Mouse (Mus musculus) left cerebral cortex, adult 11 months (tissue): ENCODE results near the gene Prkn.

Experiments
- DNase-seq: peaks from one replicate; pipeline ENCODE4 v3.0.0; 2022; ENCODE audit warnings: low spot score

Gene Prkn

DNA sequence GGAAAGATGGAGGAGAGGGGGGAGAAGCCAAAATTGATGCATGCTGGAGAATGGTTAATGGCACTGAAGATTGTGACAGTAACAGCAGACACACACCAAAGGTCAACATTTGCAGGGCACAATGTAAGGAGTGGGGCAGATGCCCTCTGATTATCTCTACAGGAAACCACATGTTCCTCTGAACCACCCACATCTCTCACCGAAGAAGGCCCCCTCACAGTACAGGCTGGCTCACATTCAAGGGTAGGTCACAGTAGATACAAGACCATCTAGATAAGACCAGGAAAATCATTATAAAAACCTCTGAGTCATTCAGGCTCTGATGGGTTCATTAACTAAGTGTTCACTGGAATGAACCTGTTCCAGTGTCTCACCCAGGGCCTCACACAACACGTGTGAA lies 1005.3 kb downstream of the Prkn start:
- no peak for DNase-seq

DNA sequence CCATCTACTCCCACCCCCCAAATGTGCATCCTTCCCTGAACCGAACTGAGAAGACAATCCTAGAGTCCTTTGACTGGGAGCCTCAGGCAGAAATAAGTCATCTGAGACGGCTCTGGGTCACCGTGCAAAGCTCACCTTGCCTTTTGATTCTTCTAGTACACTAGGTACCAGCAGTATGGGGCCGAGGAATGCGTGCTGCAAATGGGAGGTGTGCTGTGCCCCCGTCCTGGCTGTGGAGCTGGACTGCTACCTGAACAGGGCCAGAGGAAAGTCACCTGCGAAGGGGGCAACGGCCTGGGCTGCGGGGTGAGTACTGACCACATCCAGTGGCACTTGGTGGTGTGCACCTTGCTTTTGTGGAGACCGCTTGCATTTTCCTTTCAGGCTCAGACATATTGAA lies 1014.4 kb downstream of the Prkn start:
- DNase-seq = no peak

DNA sequence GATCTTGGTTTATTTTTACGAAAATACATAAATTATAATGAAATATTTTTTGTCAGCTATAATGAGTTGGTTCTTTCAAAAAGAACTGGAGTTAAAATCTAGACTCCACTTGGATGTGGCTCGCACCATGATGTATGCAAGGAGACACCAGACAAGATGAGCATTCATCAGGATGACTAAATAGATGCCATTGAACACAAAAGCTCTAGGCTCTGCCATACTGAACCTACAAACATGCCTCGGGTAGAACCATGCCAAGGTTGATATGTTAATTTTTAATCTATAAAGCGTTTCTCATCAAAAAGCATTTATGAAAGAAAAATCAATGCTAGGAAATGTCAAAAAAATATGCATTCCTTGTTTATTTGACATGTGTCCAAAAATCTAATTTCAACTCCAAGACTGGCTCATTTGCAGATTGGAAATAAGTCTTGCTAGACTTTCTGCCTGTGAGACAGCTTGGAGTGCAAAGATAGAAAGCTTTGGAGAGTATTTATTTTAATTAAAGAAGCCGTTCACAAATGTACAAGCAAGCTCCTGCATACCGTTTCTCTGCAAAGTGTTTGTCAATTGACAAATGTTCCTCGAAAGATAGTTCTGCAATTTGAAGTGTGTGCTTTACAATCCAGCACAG lies 1018.7 kb downstream of the Prkn start:
- no peak for DNase-seq

DNA sequence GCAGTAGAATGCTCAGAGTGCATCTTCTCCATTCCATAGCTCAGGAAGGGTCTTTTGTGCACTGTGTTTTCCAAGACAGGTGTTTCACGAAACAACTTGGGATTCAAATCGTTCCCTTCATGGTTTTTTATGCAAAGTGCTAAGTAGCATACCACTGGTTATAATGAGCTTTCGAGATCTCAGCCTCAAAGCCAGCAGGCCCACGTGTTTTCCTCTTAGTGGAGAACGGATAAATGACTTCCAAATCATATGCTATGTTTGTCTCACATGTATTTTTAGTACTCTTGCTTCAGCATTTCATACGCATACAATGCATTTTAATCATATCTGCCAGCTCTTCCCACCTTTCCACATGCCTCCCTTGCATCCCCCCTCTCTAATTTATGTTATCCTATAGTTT lies 1021.0 kb downstream of the Prkn start:
- no peak for DNase-seq

DNA sequence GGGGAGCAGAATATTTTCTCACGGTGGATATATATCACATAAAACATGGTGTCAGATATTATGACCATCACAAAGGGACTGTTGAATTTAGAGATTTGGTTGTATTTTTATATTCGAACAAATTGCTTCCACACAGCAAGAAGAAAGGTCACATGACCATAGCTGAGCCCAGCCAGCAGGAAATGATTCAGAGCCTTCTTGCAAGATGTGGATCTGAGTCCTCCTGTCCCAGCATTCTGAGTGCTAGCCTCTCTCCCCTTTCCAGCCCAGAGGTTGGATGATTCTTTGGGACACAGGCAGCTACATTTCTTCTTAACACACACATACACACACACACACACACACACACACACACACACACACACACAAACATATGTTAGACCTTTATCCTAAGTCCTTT lies 1022.2 kb downstream of the Prkn start:
- no peak for DNase-seq

DNA sequence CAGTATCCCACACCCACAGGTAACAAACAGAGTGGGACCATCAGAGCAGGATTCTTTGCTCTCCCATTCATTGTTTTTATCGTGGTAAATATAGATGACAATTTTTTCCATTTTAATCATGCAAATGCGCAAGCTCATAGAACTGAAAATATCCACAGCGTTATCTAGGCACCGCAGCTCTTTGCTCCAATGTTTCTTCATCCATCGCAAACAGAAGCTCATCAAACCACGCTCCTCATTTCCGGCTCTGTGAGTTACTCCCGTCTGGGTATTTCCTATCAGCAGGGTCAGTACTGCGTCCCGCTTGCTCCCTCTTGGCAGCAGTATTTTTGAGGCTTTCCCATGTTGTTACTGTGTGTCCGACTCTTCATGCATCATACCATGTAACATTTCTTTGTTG lies 1022.8 kb downstream of the Prkn start:
- DNase-seq = no peak

DNA sequence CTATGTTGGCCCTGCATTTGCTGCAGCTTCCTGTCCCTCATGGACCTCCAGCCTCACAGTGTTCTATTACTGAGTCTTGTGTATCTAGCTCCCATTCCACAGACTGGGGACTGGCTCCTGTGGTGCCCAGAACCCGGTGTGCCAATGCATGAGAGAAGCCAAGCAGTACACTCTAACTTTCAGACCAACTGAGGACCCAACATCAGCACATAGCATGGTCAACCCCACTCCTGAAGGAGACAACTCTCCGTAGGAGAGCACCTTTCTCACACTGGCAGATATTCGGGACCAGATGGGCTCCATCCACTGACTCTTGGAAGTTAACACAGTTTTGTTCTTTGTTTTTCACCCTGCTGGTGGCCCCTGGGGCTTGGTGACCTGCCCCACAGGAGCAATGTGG lies 1026.0 kb downstream of the Prkn start:
- no peak for DNase-seq

DNA sequence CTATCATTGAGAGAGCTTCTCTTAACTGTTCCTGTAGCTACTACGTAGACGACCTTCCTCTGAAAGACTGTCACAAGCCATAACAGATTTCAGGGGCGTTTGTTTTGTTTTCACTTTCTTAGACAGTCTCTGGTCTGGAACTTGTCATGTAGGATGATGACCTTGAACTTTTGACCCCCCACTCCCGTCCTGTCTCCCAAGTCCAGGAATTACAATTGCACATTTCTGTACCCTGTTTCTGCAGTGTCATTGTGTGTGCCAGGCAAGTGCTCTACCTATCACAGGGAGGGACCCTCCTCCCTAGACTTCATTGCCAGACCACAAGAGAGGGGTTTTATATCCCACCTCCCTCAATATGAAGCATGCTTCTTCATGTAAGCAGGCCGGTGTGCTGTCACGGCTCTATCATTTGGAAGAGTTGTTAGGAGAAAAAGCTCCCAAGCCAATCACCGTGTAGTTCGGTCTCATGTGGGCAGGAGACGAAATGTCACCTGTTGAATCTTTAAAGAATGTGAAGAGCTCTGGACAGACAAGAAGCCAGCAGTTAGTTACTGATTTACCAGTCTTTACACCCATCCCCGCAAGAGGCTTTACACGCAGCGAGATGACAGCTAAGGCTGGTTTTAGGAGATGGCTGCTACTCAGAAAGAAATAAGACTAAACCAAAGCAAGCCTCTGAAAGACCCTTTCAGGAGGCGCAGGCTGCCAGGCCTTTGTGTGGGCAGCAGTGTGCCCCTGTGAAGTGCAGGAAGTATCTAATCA lies 1027.3 kb downstream of the Prkn start:
- DNase-seq = no peak

DNA sequence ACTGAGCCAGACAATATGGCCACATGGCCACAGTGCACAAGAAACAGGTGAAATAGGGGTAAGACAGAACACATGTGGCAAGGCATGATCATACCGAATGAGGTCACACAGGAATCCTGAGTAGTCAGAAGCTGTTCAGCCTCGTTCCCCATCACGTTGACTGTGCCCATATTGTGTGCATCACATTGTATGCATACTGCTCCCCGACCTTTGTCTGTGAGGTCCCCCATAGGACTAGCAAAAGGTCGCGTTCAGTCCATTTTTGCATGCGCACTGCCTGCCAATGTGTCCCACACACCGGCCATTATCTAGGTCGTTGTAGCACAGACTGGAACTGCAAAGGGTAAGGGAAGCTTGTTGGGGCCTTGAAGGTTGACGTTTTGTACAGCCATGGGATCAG lies 1030.4 kb downstream of the Prkn start:
- DNase-seq = no peak

DNA sequence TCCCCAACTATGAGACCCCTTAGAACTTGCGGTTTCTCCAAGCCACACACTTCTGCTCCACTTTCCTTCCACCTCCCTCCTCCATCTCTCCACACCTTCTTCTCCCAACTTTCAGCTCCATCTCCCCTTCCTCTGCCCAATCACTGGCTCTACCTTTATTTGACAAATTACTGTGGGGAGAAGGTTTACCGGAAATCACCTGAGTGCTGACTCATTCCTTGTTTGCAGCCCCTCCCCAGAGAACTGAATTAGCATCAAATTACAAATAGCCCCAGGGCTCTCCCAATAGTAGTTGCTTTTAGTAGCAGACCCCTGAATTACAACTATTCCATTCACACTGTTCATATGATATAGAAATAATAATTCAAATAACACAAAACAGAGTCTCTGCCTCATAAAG lies 1036.1 kb downstream of the Prkn start:
- DNase-seq = no peak

DNA sequence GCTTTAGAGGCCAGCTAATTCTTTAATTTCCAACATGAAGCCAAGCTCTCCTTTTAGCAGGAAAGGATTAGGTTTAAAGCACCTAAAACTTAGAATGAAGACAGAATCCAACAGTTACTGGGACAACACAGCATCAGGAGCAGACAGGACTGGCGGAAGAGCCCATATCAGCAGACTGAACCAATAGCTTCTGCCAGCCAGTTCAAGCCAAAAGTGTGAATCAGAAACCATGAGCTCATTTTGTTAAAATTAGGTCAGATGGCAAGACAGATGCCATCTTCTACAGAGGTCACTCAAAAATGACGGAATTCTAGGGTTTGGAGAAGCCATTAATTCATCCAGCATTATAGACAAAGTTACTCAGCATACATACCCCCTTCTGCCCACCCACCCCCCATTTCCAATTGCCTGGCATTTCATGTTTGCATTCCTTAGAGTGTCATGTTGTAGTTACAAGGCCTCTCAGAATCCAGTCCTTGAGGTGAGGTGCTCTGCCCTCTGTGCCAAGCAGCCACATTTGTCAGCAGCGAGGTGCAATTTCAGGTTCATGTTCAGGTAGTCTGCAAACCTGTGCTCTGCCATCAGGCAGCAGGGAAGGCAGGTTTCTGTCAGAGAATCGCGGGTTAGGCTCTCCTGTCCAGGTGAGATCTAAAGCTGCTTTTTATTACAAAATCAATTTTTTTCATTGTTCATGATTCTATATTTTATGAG lies 1041.1 kb downstream of the Prkn start:
- DNase-seq = no peak

DNA sequence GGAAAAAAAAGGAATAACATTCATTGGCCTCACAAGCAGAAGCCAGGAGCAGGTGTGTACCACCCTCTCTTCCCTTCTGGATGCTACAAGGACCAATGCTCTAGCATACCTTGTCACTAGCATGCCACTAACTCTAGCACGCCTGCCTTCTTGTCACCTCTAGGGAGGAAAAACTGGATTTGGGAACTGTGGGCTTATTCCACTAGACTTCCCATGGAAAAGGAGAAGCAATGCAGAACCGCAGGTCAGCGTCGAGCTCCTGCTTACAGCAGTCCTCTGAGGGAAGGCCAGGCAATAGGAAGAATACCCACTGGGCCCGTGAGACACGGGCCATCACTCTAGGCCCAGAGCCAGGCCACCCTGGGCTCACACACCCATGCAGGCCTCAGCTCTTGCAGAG lies 1045.4 kb downstream of the Prkn start:
- no peak for DNase-seq

DNA sequence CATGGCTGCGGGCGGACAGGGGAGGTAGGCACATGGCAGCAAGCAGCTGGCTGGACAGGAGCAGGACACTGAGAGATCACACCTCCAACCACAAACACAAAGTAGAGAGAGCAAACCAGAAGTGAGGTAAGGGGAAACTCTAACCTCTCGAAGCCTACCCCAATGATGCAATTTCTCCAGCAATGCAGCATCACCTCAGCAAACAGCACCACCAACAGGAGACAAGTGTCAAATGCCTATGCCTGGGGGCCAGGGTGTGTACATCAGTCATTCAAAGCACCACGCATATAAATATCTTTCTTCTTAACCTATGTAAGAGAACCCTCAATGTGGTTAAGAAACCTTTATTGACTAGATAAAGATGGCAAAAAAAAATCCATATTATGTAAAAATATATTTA lies 1046.8 kb downstream of the Prkn start:
- no peak for DNase-seq

DNA sequence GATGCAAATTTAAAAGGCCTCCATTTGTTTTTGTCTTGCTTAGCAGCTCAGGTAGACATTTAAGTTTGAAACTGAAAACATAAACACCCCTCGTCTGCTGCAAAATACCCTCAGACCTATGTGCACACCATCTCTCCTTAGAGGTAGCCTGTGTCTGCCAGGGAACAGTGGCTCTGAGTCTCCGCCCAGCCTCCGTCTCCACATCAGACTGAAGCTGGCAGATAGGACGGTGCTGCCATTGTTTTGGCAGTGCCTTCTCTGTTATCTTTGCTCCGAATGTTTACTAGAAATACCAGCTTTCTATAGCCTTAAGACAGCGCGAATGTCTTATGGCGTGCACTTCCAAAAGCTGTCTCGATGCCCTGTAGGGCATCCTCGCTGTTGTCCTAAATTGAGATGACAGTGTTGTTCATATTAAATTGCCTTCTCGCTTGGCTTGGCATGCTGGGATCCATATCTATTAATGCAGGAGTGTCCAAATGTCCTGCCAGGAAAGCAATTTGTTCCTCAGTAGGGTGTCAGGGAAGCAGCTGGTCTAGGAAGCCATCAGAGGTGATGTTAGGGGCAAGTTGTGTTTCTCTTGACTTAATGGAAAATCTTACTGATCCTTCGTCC lies 1047.5 kb downstream of the Prkn start:
- no peak for DNase-seq

DNA sequence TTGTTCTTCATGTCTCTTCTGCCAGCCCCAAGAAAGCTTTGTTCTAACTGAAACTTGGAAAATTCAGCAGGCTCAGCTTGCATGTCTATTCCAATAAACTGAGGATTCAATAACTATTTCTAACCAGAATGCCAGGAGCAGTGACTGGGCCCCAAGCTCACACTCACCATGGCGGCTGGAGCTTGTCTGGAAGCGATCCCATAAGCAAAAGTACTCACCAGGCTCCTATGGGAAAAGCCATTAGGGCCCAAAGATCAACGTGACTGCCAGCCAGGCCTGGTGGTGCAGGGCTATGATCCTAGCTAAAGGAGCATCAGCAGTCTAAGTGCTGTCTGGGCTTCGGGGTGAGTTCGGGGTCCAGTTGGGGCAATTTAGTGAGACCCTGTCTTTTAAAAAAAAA lies 1048.6 kb downstream of the Prkn start:
- no peak for DNase-seq

DNA sequence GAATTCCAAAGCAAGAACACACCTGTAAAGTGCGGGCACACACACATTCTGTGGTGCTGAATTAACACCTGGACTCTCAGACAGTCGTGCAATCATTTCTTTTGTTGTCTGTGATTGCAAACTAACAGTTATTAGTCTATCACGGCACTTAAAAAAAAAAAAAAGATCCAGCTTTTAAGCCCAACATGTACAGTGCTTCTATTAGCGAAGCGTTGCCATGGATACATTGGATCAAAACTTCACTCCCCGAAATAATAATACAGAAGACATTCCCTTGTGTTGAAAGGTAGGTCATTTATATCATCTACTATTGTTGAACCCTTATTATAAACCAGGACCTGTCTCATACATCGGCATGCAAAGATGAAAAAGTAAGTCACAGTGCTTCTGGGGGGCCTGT lies 1060.1 kb downstream of the Prkn start:
- DNase-seq = no peak

DNA sequence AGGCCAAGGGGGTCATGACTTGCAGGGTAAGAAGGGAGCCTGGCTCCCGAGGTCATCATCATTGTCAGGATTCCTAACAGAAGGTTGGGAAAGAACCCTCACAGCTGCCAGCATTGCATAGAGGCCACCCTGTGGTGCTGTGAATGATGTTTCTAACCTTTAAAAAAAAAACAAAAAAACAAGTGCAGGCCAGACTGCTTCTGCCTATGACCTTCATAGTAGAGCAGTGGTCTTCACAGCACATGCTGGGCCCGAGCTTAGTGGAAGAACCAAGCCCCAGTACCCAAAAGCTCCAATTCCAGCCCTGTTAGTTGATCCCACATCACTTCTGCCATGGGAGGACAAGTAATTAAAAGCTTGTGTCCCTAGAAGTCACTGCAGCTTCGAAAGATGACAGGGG lies 1061.5 kb downstream of the Prkn start:
- no peak for DNase-seq

DNA sequence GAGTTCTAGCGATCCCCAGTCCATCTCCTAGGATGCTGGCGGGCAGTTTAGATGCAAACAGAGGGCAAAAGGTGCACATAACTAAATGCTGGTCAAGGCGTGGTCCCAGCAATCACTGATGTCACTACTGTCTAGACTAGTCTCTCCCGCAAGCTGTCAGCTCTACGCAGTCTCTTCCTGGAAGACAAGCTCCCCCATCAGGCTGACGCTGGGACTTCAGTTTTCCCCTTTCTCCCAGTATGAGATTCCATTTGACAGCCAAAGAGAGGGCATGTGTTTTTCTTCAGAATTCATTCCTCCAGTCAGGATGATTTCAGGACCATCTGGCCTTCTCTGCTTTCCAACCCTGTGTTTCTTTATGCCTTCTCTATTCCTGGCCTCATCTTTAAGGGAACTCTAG lies 1062.8 kb downstream of the Prkn start:
- DNase-seq = no peak

DNA sequence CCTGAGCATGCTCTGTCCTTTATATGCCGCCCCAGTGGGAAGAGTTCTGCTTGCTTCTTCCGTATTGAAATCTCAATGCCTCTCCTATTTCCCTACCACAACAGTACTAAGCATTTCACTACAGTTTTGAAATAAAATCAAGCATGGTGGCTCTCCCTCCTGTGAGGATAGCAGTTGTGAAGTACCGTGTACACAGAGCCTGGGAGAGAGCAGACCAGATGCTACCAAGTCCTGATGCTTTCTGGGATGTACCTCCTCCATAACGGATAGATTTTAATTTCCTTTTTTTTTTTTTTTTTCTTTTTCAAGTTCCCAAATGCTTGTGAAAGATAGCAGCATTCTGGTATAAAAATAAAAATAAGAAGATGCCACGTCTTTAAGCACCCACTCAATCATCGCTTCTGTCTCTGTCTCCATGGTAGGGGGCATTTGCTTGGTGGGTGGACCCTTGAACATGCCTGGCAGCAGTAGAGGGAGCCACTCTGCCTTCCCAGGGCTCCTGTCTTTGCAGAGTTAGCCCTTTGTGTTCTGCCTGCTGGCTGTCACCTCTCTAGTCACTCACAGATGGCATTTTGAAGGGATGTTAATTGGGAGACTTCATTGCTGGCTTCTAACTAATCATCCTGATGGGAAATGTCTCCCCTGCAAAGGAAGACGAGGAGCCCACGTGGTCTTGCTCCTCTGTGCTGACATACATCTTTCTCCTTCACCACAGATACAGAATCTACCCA lies 1070.6 kb downstream of the Prkn start:
- DNase-seq = no peak

DNA sequence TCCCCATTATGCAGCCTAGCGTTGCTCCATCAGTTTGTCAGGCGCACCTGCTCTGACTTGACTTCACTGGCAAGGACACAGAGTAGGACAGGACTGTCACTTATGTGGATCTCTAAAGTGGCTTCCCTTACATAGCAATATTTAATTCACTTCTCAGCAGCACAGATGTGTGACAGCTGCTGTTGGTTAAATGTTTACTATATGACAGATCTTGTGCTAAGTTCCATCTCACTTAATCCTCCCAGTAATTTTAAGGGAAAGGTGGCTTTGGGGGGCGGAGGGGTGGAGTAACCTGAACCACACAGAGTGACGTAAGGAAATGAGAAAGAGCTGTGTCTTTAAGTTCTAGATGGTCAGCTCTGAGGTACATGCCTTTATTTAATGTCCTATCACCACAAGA lies 1072.0 kb downstream of the Prkn start:
- no peak for DNase-seq

DNA sequence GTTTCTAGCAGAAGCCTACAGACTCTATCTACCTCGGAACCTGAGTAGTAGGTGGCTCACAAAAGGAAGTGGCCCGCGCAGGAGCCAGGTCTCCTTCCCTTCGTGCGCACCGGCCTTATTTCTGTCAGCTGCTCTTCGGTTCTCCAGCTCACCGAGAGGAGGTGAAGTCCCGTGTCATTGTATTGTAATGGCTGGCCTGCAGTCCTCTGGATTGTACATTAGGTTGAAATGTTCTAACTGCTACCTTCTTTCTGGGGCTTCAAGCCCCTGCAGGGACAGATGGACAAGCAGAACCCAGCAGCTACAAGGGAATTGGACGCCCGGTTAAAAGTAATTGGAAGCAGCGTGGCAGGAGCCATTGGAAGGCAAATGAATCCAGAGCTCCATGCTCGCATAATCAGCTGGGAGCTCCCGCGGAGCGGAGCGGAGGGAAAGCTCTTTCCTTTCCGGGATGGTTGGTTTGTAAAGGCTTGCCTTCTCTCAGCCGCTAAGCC lies 1072.7 kb downstream of the Prkn start:
- no peak for DNase-seq

DNA sequence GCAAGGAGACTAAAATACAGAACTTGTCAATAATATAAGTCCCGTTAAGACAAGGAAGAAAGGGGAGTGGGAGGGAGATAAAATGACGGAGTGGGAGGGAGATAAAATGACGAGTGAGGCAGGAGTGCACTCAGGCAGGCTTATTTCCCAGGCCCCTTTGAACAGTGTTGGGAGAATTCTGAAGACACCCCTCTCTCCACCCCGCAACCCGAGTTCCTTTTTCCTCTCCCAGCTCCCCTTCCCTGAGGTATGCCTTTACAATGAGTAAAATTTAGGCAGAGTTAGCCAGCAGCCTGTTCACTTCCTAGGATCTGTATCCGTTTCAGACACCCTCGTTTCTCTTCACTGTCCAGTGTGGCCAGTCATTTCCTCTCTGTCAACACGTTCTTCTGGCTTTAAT lies 1073.4 kb downstream of the Prkn start:
- no peak for DNase-seq
